Mouse (Mus musculus) heart, embryonic 13.5 days (tissue): ENCODE data around the gene A230050P20Rik. TPM values are rescaled to one million over a fixed set of nuclear protein-coding genes. Genes with fewer than 3 reads are reported as not detected.

Experiments
- ATAC-seq: fragments of 200-750 bp; cut with Nextera tagmentation; 2 replicates; pipeline ENCODE4 v1.8.0; 2017; ENCODE audit warnings: moderate TSS enrichment; ENCODE audit not compliant: insufficient number of reproducible peaks, low FRiP score, low TSS enrichment; ENCODE audit errors: extremely low read depth
- H3K27ac ChIP-seq: fragments of 300-500 bp; sonication (generic); replicated peaks from 2 replicates; pipeline ENCODE4 v1.5.1; 2015; ENCODE audit warnings: moderate library complexity, mild to moderate bottlenecking, inconsistent platforms
- H3K27me3 ChIP-seq: fragments of 300-500 bp; sonication (generic); replicated peaks from 2 replicates; pipeline ENCODE4 v1.6.1; 2015; ENCODE audit warnings: mild to moderate bottlenecking, inconsistent platforms
- H3K36me3 ChIP-seq: fragments of 300-500 bp; sonication (generic); 2 replicates; pipeline ENCODE4 v1.6.1; 2015; ENCODE audit warnings: mild to moderate bottlenecking, inconsistent platforms
- H3K4me1 ChIP-seq: fragments of 300-500 bp; sonication (generic); 2 replicates; pipeline ENCODE4 v1.6.1; 2015; ENCODE audit warnings: inconsistent platforms
- H3K4me2 ChIP-seq: fragments of 300-500 bp; sonication (generic); 2 replicates; pipeline ENCODE4 v1.6.1; 2015; ENCODE audit warnings: inconsistent platforms, mild to moderate bottlenecking, moderate library complexity
- H3K4me3 ChIP-seq: fragments of 300-500 bp; sonication (generic); 2 replicates; pipeline ENCODE4 v1.5.1; 2015; ENCODE audit warnings: moderate library complexity, mild to moderate bottlenecking, inconsistent platforms
- H3K9ac ChIP-seq: fragments of 300-500 bp; sonication (generic); 2 replicates; pipeline ENCODE4 v1.6.1; 2015; ENCODE audit warnings: inconsistent platforms, mild to moderate bottlenecking, moderate library complexity
- H3K9me3 ChIP-seq: fragments of 300-500 bp; sonication (generic); 2 replicates; pipeline ENCODE4 v1.6.1; 2016; ENCODE audit warnings: inconsistent platforms
- WGBS: fragments of 180-500 bp; shearing (Covaris S2); methylation state at CpG from one replicate; pipeline ENCODE4 v1.1.7; 2015; ENCODE audit warnings: mixed read lengths; 5-methylcytosine and 5-hydroxymethylcytosine counted together
- polyA plus RNA-seq: library from polyadenylated mRNA; unstranded; fragments of >200 nt; fragmentation: Nextera tagmentation; extraction: Ambion mirVana; gene quantifications from 2 replicates; pipeline ENCODE4 v1.2.1, GENCODE M21; 2015

Gene A230050P20Rik
- polyA plus RNA-seq, 1 experiment from 2014 or later = 6.5 TPM

- H3K36me3 ChIP-seq = peaks cover 43% of the 10 kb centered on the region
- peak overlapping the region; percentile 86 for H3K4me3 ChIP-seq
- H3K27ac ChIP-seq = peak overlapping the region; percentile 91
- H3K27me3 ChIP-seq = no peaks in the 10 kb centered on the region
- no peak for ATAC-seq
- peak overlapping the region; percentile 86 for H3K4me2 ChIP-seq
- WGBS = under 1% methylated on average over 30 of the region's 30 CpGs
- H3K9ac ChIP-seq = peak overlapping the region; percentile 91
- H3K4me1 ChIP-seq = peaks cover 11% of the 10 kb centered on the region
- 0 out of 2 replicates have a peak, but pooled peaks cover 5% of the 10 kb centered on the region for H3K9me3 ChIP-seq
Observed at GRCm38 (mm10) chr9:20888386-20888765, 19.9 kb downstream of the A230050P20Rik start.

DNA sequence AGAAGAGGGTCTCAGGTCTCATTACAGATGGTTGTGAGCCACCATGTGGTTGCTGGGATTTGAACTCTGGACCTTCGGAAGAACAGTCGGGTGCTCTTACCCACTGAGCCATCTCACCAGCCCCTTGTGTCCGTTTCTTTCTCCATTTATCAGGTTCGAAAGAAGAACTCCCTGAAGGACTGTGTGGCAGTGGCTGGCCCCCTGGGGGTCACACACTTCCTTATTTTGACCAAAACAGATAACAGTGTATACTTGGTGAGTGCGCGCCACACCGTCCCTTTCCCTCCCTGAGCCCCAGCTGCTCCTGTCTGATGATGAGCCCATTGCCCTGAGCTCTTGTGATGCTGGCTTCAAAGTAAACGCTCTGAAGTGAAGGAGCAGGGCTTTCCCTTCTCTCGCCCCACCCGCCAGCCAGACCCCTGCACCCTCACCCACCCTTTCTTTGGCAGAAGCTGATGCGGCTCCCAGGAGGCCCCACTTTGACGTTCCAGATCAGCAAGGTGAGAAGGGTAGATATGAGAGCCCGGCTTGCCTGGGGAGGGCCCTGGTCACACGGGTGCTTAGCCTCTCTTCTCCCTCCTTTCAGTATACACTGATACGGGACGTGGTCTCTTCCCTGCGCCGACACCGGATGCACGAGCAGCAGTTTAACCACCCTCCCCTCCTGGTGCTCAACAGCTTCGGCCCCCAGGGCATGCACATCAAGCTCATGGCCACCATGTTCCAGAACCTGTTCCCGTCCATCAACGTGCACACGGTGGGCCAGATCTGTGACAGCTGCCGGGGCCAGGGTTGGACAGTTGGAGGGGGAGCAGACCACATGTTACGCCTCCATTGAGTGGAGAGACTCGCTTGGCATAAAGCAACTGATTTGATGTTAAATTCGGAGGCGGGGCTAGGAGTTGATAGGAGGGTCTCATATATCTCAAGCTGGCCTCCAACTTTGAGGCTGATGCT, 21.0 kb downstream of the A230050P20Rik start:
- 76% methylated on average over 29 of the region's 29 CpGs for WGBS
- H3K36me3 ChIP-seq = peaks cover 53% of the 10 kb centered on the region
- H3K4me3 ChIP-seq = peak overlapping the region; percentile 86
- peak overlapping the region; percentile 86 for H3K4me2 ChIP-seq
- no peaks in the 10 kb centered on the region for H3K27me3 ChIP-seq
- H3K9ac ChIP-seq = peak overlapping the region; percentile 61; the same call in 1 of the 2 replicates
- ATAC-seq = no peak
- no peak overlapping the region for H3K27ac ChIP-seq
- H3K4me1 ChIP-seq = peaks cover 11% of the 10 kb centered on the region
- 0 out of 2 replicates have a peak, but pooled peaks cover 5% of the 10 kb centered on the region for H3K9me3 ChIP-seq

GRCm38 (mm10) chr9:20890411-20890810, 22.0 kb downstream of the A230050P20Rik start:
- 89% methylated on average over 5 of the region's 5 CpGs for WGBS
- no peak overlapping the region for H3K4me3 ChIP-seq
- no peak overlapping the region for H3K9ac ChIP-seq
- H3K36me3 ChIP-seq = peaks cover 63% of the 10 kb centered on the region
- no peaks in the 10 kb centered on the region for H3K27me3 ChIP-seq
- ATAC-seq = no peak
- H3K27ac ChIP-seq = no peak overlapping the region
- no peak overlapping the region for H3K4me2 ChIP-seq
- H3K9me3 ChIP-seq = no peaks in the 10 kb centered on the region
- peaks cover 11% of the 10 kb centered on the region for H3K4me1 ChIP-seq

DNA sequence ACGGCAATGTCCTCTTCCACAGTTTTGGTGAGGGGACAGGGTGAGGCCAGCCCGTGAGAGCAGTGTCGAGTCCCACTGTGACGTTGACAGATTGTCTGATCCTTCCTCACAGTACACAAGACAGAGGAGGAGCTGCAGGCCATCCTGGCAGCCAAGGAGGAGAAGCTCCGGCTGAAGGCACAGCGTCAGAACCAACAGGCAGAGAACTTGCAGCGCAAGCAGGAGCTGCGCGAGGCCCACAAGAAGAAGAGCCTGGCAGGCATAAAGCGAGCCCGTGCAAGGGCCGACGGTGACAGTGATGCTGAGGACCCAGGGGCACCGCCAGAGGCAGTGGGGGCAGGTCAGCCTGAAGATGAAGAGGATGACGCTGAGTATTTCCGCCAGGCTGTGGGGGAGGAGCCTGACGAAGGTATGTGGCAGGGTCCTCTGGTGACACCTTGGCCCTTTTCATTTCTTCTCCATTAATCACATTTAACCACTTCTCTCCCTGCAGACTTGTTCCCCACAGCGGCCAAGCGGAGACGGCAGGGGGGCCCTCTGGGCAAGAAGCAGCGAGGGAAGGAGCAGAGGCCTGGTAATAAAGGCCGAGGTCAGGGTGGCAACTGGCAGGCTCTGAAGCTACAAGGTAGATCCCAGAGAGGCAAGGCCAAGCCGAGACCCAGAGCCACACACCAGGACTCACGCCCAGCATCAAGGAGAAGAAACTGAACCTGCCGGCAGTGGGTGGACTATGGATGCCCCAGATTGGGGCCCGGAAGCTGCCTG, 23.1 kb downstream of the A230050P20Rik start:
- no peak overlapping the region for H3K27ac ChIP-seq
- no peaks in the 10 kb centered on the region for H3K27me3 ChIP-seq
- whole genome bisulfite sequencing = 77% methylated on average over 26 of the region's 26 CpGs
- H3K4me2 ChIP-seq = no peak overlapping the region
- no peak for ATAC-seq
- H3K36me3 ChIP-seq = peaks cover 74% of the 10 kb centered on the region
- H3K9ac ChIP-seq = 0 out of 2 replicates have a peak overlapping the region, but pooled peaks have one; percentile 24
- H3K9me3 ChIP-seq = no peaks in the 10 kb centered on the region
- peaks cover 11% of the 10 kb centered on the region for H3K4me1 ChIP-seq
- no peak overlapping the region for H3K4me3 ChIP-seq

- WGBS = 59% methylated on average over 5 of the region's 5 CpGs
- Histone ChIP-seq H3K9ac (0 out of 2 replicates have a peak overlapping the region, but pooled peaks have one; percentile 24), H3K27me3 (no peaks in the 10 kb centered on the region), H3K9me3 (no peaks in the 10 kb centered on the region), H3K4me2 (no peak overlapping the region), H3K36me3 (peaks cover 81% of the 10 kb centered on the region), H3K27ac (no peak overlapping the region), H3K4me1 (peaks cover 16% of the 10 kb centered on the region), H3K4me3 (no peak overlapping the region)
- no peak for ATAC-seq
Observed at GRCm38 (mm10) chr9:20892104-20892653, 23.7 kb downstream of the A230050P20Rik start.

DNA sequence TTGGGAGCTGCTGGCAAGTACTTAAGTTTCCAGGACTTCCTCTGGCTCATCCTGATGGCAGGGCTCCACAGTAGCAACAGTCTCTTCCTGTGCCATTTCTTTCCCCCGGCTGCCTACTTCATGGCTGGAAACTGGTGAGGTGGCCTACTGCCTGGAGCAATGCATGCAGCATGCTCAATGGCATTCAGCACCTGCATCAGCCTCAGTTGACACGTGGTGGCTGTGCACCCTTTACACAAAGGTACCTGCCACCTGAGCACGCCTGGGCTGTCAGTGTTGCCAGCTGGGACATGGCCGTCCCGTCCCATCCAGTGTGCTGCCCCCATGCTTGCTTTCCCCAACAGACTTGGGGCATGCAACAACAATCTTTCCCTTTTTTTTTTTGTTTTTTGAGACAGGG, 24.6 kb downstream of the A230050P20Rik start:
- ATAC-seq = no peak
- Histone ChIP-seq H3K4me2 (no peak overlapping the region), H3K4me1 (peaks cover 24% of the 10 kb centered on the region), H3K4me3 (no peak overlapping the region), H3K27me3 (no peaks in the 10 kb centered on the region), H3K9me3 (no peaks in the 10 kb centered on the region), H3K36me3 (peaks cover 81% of the 10 kb centered on the region), H3K9ac (no peak overlapping the region), H3K27ac (no peak overlapping the region)
- 61% methylated on average over 5 of the region's 5 CpGs for WGBS

- no peak overlapping the region for H3K27ac ChIP-seq
- H3K27me3 ChIP-seq = no peaks in the 10 kb centered on the region
- ATAC-seq = no peak
- WGBS = 80% methylated on average over 13 of the region's 13 CpGs
- peaks cover 24% of the 10 kb centered on the region for H3K4me1 ChIP-seq
- no peak overlapping the region for H3K9ac ChIP-seq
- H3K9me3 ChIP-seq = no peaks in the 10 kb centered on the region
- no peak overlapping the region for H3K4me2 ChIP-seq
- peaks cover 81% of the 10 kb centered on the region for H3K36me3 ChIP-seq
- H3K4me3 ChIP-seq = no peak overlapping the region
Observed at GRCm38 (mm10) chr9:20893590-20894343, 25.3 kb downstream of the A230050P20Rik start.

- no peak for ATAC-seq
- no peaks in the 10 kb centered on the region for H3K9me3 ChIP-seq
- H3K4me2 ChIP-seq = no peak overlapping the region
- peaks cover 76% of the 10 kb centered on the region for H3K36me3 ChIP-seq
- 82% methylated on average over 15 of the region's 15 CpGs for WGBS
- no peak overlapping the region for H3K27ac ChIP-seq
- H3K9ac ChIP-seq = no peak overlapping the region
- no peaks in the 10 kb centered on the region for H3K27me3 ChIP-seq
- no peak overlapping the region for H3K4me3 ChIP-seq
- peaks cover 20% of the 10 kb centered on the region for H3K4me1 ChIP-seq
Observed at GRCm38 (mm10) chr9:20894629-20895028, 26.2 kb downstream of the A230050P20Rik start.

- Histone ChIP-seq H3K4me2 (no peak overlapping the region), H3K27ac (no peak overlapping the region), H3K9me3 (no peaks in the 10 kb centered on the region), H3K4me3 (no peak overlapping the region), H3K36me3 (peaks cover 68% of the 10 kb centered on the region), H3K27me3 (no peaks in the 10 kb centered on the region), H3K4me1 (peaks cover 17% of the 10 kb centered on the region), H3K9ac (no peak overlapping the region)
- 95% methylated on average over 9 of the region's 9 CpGs for WGBS
- ATAC-seq = no peak
Observed at GRCm38 (mm10) chr9:20895382-20895781, 26.9 kb downstream of the A230050P20Rik start.

DNA sequence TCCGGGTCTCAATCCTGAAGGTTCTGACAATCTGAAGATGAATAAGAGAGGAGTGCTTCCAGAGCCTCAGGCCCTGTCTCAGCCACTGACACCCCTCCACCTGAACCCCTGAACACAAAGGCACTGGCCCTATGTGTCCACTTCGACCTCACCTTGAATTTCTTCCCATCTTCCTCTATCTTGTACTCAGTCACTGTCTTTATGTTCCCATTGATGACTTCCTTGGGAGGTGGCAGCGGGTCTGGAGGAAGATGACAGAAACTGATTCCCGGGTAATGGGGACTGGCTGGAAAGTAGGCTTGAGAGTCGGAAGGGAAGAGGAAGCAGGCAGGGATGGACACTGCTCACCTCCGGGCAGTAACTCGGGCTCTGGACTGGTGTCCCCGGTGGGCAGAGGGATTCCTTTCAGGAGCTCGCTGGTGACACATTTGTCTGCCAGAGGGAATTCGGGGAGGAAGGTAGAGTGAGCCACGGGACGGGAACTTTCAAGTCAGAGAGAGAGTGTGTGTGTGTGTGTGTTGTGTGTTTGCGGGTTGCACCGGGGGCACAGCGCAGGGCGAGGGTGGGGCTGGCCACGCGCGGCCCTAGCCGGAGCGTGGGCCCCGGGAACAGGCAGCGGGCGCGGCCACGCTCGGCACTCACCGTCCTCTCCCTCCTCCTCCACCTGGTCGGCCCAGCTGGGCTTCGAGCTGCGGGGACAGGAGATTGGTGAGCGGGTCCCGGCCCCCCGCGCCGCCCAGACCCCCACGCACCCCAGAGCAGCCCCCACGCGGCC, 29.5 kb downstream of the A230050P20Rik start:
- Histone ChIP-seq H3K27ac (peak overlapping the region; percentile 65), H3K36me3 (peaks cover 43% of the 10 kb centered on the region), H3K27me3 (no peaks in the 10 kb centered on the region), H3K9ac (peak overlapping the region; percentile 99), H3K4me3 (peak overlapping the region; percentile 92), H3K4me2 (peak overlapping the region; percentile 99), H3K9me3 (no peaks in the 10 kb centered on the region), H3K4me1 (peaks cover 33% of the 10 kb centered on the region)
- ATAC-seq = peak; percentile 60
- 4% methylated on average over 39 of the region's 39 CpGs for WGBS
